Mouse (Mus musculus) v-Abl transformed pro-B cells (cell line): ENCODE measurements around the gene Unc13a.

Experiments used
- in situ Hi-C, 2 experiments: fragments of 400-800 bp; cut with MboI; formaldehyde crosslinking; loops; one replicate each; pipeline ENCODE4 v1.15.1; 2025; ENCODE audit not compliant: unreplicated experiment in 2 of 2

Gene Unc13a

GRCm38 (mm10) chr8:71595862-71596261 is 75.7 kb downstream of the Unc13a start:
- in situ Hi-C loops = loop anchor here (5.0 kb wide), 2 partner anchors 34 to 36 kb away; no protein-coding TSS in a partner anchor

- in situ Hi-C loops = no loop called here
These were observed 77.2 kb downstream of the Unc13a start for GRCm38 (mm10) chr8:71594324-71594722.

GRCm38 (mm10) chr8:71593556-71594323 is 77.8 kb downstream of the Unc13a start:
- in situ Hi-C loops = no loop called here

- in situ Hi-C loops = no loop called here
These were observed 79.0 kb downstream of the Unc13a start for GRCm38 (mm10) chr8:71592374-71593170.

GRCm38 (mm10) chr8:71591471-71592373 is 79.8 kb downstream of the Unc13a start, which contains the start of gene Pgls:
TSS of gene Pgls (plus strand) at chr8:71592176.
- in situ Hi-C loops = no loop called here

- in situ Hi-C loops = no loop called here
These were observed 80.5 kb downstream of the Unc13a start for GRCm38 (mm10) chr8:71591017-71591416.

GRCm38 (mm10) chr8:71588762-71589161 is 82.8 kb downstream of the Unc13a start:
- in situ Hi-C loops = no loop called here

- in situ Hi-C loops = no loop called here
These were observed 84.7 kb downstream of the Unc13a start for GRCm38 (mm10) chr8:71586891-71587290.

GRCm38 (mm10) chr8:71580201-71580600 is 91.4 kb downstream of the Unc13a start:
- in situ Hi-C loops = no loop called here

- in situ Hi-C loops = no loop called here
These were observed 92.1 kb downstream of the Unc13a start for GRCm38 (mm10) chr8:71579476-71579875.

GRCm38 (mm10) chr8:71579009-71579408 is 92.5 kb downstream of the Unc13a start:
- in situ Hi-C loops = no loop called here

- in situ Hi-C loops = no loop called here
These were observed 93.6 kb downstream of the Unc13a start for GRCm38 (mm10) chr8:71577856-71578387.

- in situ Hi-C loops = no loop called here
These were observed 96.5 kb downstream of the Unc13a start for GRCm38 (mm10) chr8:71575020-71575419.

GRCm38 (mm10) chr8:71574426-71574825 is 97.1 kb downstream of the Unc13a start:
- in situ Hi-C loops = no loop called here
